Mouse (Mus musculus) stomach, embryonic 16.5 days (tissue): Measurements from ENCODE around the gene Ccnl2. TPM values are rescaled to one million over a fixed set of nuclear protein-coding genes. Genes with fewer than 3 reads are reported as not detected.

Experiments
- ATAC-seq: fragments of 200-750 bp; cut with Nextera tagmentation; 2 replicates; pipeline ENCODE4 v1.8.0; 2017; ENCODE audit warnings: moderate number of reproducible peaks, moderate TSS enrichment; ENCODE audit not compliant: insufficient read depth, low FRiP score
- H3K27ac ChIP-seq: fragments of 300-500 bp; sonication (generic); 2 replicates; pipeline ENCODE4 v1.5.1; 2014; ENCODE audit warnings: low read length
- H3K27me3 ChIP-seq: fragments of 300-500 bp; sonication (generic); 2 replicates; pipeline ENCODE4 v1.6.1; 2014; ENCODE audit warnings: low read length, control low read depth, mixed read lengths; ENCODE audit not compliant: control insufficient read depth, insufficient read depth
- H3K36me3 ChIP-seq: fragments of 300-500 bp; sonication (generic); 2 replicates; pipeline ENCODE4 v1.6.1; 2014; ENCODE audit warnings: low read length; ENCODE audit not compliant: control insufficient read depth, insufficient read depth
- H3K4me1 ChIP-seq: fragments of 300-500 bp; sonication (generic); 2 replicates; pipeline ENCODE4 v1.6.1; 2014; ENCODE audit warnings: low read length, control low read depth, mixed read lengths; ENCODE audit not compliant: control insufficient read depth, insufficient read depth
- H3K4me2 ChIP-seq: fragments of 300-500 bp; sonication (generic); 2 replicates; pipeline ENCODE4 v1.6.1; 2014; ENCODE audit warnings: low read depth, low read length, mixed read lengths
- H3K4me3 ChIP-seq: fragments of 300-500 bp; sonication (generic); replicated peaks from 2 replicates; pipeline ENCODE4 v1.5.1; 2014; ENCODE audit warnings: mild to moderate bottlenecking, low read length
- H3K9ac ChIP-seq: fragments of 300-500 bp; sonication (generic); 2 replicates; pipeline ENCODE4 v1.6.1; 2014; ENCODE audit warnings: low read length
- H3K9me3 ChIP-seq: fragments of 300-500 bp; sonication (generic); replicated peaks from 2 replicates; pipeline ENCODE4 v1.6.1; 2016; ENCODE audit warnings: low read length, control low read depth; ENCODE audit not compliant: control insufficient read depth
- WGBS: fragments of 180-500 bp; shearing (Covaris S2); extraction: QIAGEN DNeasy Blood & Tissue Kit; methylation state at CpG from one replicate; pipeline ENCODE4 v1.1.7; 2014; 5-methylcytosine and 5-hydroxymethylcytosine counted together
- polyA plus RNA-seq: library from polyadenylated mRNA; unstranded; fragments of >200 nt; fragmentation: Nextera tagmentation; extraction: Ambion mirVana; gene quantifications from 2 replicates; pipeline ENCODE4 v1.2.1, GENCODE M21; 2015

Gene Ccnl2
- polyA plus RNA-seq, 1 experiment from 2014 or later, result 173 TPM

DNA sequence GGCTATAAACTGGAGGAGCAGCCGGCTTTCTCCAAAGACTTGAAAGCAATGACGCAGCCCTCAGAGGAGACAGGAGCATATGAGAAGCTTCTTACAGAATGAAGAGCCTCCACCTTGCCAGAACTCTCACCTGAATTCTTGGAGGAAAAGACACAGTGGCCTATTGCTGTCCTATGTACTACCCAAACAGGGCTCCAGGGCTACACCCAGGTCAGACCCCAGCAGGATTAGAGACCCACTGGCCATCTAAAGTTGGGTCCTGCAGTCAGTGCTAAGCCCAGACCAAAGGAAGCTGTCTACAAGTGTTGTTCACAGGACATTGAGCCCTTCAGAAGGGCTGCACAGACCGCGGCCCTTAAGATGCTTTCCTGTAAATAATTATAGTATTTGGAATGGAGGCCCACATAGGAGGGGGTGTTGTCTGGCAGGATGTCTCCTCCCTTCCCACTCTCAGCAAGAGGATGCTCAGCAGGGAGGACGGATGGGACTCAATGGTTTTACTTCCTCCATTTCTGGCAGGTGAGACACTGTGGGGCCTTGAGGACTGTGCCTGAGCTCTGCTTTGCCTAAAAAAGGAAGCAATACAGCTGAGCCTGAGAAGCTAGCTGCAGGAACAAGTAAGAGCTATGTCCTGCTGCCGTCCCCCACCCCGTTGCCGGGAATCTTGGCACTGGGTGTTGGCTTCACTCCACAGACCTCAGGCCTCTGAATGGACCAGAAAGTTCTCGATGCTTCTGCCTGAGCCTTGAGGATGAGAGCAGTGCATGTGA, 37.1 kb upstream of the Ccnl2 start:
- H3K27me3 ChIP-seq, result no peaks in the 10 kb centered on the region
- no peaks in the 10 kb centered on the region for H3K9me3 ChIP-seq
- H3K4me3 ChIP-seq, result peak overlapping the region; percentile 58
- peak overlapping the region; percentile 92 for H3K4me2 ChIP-seq
- 35% methylated on average over 9 of the region's 9 CpGs for WGBS
- H3K4me1 ChIP-seq, result peaks cover 31% of the 10 kb centered on the region
- H3K36me3 ChIP-seq, result no peaks in the 10 kb centered on the region
- ATAC-seq, result peak; percentile 51
- H3K9ac ChIP-seq, result peak overlapping the region; percentile 74
- H3K27ac ChIP-seq, result peak overlapping the region; percentile 94

GRCm38 (mm10) chr4:155775855-155776254, 36.4 kb upstream of the Ccnl2 start:
- no peaks in the 10 kb centered on the region for H3K9me3 ChIP-seq
- H3K27ac ChIP-seq, result peak overlapping the region; percentile 94
- H3K4me2 ChIP-seq, result no peak overlapping the region
- WGBS, result 56% methylated on average over 3 of the region's 3 CpGs
- 0 out of 2 replicates have a peak overlapping the region, but pooled peaks have one; percentile 74 for H3K9ac ChIP-seq
- no peak for ATAC-seq
- H3K36me3 ChIP-seq, result no peaks in the 10 kb centered on the region
- H3K4me3 ChIP-seq, result no peak overlapping the region
- no peaks in the 10 kb centered on the region for H3K27me3 ChIP-seq
- peaks cover 27% of the 10 kb centered on the region for H3K4me1 ChIP-seq

GRCm38 (mm10) chr4:155776704-155777335, 35.5 kb upstream of the Ccnl2 start:
- Histone ChIP-seq H3K27ac (peak overlapping the region; percentile 94), H3K4me2 (no peak overlapping the region), H3K27me3 (no peaks in the 10 kb centered on the region), H3K4me1 (peaks cover 30% of the 10 kb centered on the region), H3K9ac (no peak overlapping the region), H3K4me3 (no peak overlapping the region), H3K36me3 (no peaks in the 10 kb centered on the region), H3K9me3 (no peaks in the 10 kb centered on the region)
- 33% methylated on average over 2 of the region's 2 CpGs for WGBS
- ATAC-seq, result no peak

DNA sequence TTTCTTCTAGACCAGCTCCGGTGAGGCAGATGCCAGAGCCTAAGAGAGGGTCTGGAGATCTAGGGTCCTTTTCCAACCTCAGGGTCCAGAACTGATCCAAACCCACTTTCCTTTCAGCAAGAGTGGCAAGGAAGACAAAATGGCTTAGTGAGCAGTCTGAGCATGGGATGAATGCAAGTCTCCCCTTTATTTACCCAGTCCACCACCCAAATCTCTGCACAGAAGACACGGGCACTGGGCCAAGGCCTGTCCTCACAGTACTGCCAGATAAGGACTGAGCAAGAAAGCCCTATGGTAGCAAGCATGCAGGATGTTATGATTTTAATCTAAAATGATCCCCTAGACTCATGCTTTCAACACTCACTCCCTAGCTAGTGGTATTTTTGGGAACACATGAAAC, 34.5 kb upstream of the Ccnl2 start:
- no peak overlapping the region for H3K4me3 ChIP-seq
- 55% methylated on average over 2 of the region's 2 CpGs for WGBS
- peaks cover 30% of the 10 kb centered on the region for H3K4me1 ChIP-seq
- no peaks in the 10 kb centered on the region for H3K27me3 ChIP-seq
- no peaks in the 10 kb centered on the region for H3K36me3 ChIP-seq
- no peak overlapping the region for H3K4me2 ChIP-seq
- peak overlapping the region; percentile 44 for H3K9ac ChIP-seq
- no peaks in the 10 kb centered on the region for H3K9me3 ChIP-seq
- ATAC-seq, result no peak
- no peak overlapping the region; the same call in none of the 2 replicates for H3K27ac ChIP-seq

DNA sequence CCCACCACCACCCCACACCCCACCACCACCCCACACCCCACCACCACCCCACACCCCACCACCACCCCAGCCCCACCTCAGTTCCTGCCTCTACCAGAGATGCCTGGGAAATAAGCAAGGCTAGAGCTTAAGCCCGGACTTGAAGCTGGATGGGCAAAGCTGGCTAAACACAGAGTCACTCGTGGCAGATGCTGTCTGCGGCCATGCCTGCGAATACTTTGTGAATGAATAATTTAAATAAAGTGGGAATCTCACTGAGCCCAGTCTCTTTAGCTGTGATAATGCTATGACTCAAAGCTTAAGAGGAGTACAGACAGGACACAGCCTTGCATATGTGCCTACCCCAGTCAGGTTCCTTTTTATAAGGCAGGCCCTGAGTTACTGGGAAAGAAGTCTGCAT, 32.8 kb upstream of the Ccnl2 start:
- no peak overlapping the region for H3K4me3 ChIP-seq
- ATAC-seq, result no peak
- H3K9ac ChIP-seq, result no peak overlapping the region
- H3K27ac ChIP-seq, result no peak overlapping the region
- H3K4me1 ChIP-seq, result peaks cover 28% of the 10 kb centered on the region
- H3K36me3 ChIP-seq, result no peaks in the 10 kb centered on the region
- 80% methylated on average over 4 of the region's 4 CpGs for WGBS
- no peaks in the 10 kb centered on the region for H3K27me3 ChIP-seq
- no peaks in the 10 kb centered on the region for H3K9me3 ChIP-seq
- no peak overlapping the region for H3K4me2 ChIP-seq

- Histone ChIP-seq H3K4me3 (no peak overlapping the region), H3K27me3 (no peaks in the 10 kb centered on the region), H3K4me1 (peaks cover 20% of the 10 kb centered on the region), H3K4me2 (no peak overlapping the region), H3K9me3 (no peaks in the 10 kb centered on the region), H3K36me3 (no peaks in the 10 kb centered on the region), H3K9ac (no peak overlapping the region), H3K27ac (no peak overlapping the region)
- ATAC-seq, result no peak
- 28% methylated on average over 6 of the region's 6 CpGs for WGBS
Observed at GRCm38 (mm10) chr4:155780895-155781294, 31.4 kb upstream of the Ccnl2 start.

GRCm38 (mm10) chr4:155783486-155784080, 28.7 kb upstream of the Ccnl2 start:
- H3K27me3 ChIP-seq, result no peaks in the 10 kb centered on the region
- H3K4me1 ChIP-seq, result peaks cover 7% of the 10 kb centered on the region; the same call in 1 of the 2 replicates
- H3K36me3 ChIP-seq, result no peaks in the 10 kb centered on the region
- no peaks in the 10 kb centered on the region for H3K9me3 ChIP-seq
- peak overlapping the region; percentile 68 for H3K4me3 ChIP-seq
- peak overlapping the region; percentile 82; the same call in 1 of the 2 replicates for H3K27ac ChIP-seq
- 35% methylated on average over 16 of the region's 16 CpGs for WGBS
- H3K9ac ChIP-seq, result peak overlapping the region; percentile 92
- peak overlapping the region; percentile 76 for H3K4me2 ChIP-seq
- ATAC-seq, result 0 out of 2 replicates have a peak, but pooled peaks have one; percentile 12

DNA sequence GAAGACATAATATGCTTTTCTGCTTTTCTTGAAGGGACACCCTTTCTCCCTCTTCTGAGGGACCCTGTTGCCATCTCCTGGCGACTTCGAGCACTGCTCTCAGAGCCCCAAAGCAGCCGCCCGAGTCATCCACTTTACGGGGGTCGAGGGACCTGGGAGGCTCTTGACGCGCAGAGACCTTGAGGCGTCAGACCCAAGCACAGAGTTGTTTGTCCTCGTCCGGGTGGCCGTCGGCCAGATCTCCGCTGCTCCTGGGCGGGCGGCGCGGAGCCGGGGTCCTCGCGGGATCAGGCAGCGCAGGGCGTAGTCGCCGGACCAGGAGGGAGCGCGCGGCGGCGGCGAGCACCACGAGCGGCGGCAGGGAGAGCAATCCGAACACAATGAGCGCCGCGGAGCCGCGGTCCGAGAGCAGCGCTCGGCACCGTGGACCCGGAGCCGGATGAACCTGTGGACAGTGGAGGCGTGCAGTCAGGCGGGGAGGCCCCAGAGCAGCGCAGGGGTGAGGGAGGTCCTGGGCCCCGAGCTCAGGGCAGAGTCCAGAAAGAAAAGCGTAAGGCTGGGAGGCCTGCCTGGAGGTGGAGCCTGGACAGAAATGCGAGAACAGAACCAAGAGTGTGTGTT, 28.1 kb upstream of the Ccnl2 start:
- H3K9ac ChIP-seq, result peak overlapping the region; percentile 92
- peak overlapping the region; percentile 82 for H3K27ac ChIP-seq
- peaks cover 7% of the 10 kb centered on the region; the same call in 1 of the 2 replicates for H3K4me1 ChIP-seq
- peak overlapping the region; percentile 68 for H3K4me3 ChIP-seq
- no peaks in the 10 kb centered on the region for H3K27me3 ChIP-seq
- no peaks in the 10 kb centered on the region for H3K36me3 ChIP-seq
- WGBS, result under 1% methylated on average over 52 of the region's 52 CpGs
- ATAC-seq, result peak; percentile 83
- no peaks in the 10 kb centered on the region for H3K9me3 ChIP-seq
- peak overlapping the region; percentile 76 for H3K4me2 ChIP-seq
